In genomic region chr6:32920091-32920490, GRCm38 (mm10) we compare ENCODE assay signal across 15 mouse cellular contexts.
A peak's percentile ranks its signal among the peaks of the same experiment; 100 is the strongest.
DNase-seq lines count a peak whose midpoint lies in the region.
"Had no signal": no experiment of that assay in that cellular context is flagged by ENCODE, and none has a peak within 500 bp of the region (broad histone marks: within the 10 kb centered on the region; RNA-seq: fewer than 3 reads in every experiment).

No protein-coding gene starts in this region.

- peak; percentile 85 for DNase-seq in right cerebral cortex, adult 18-20 months
- no peak for DNase-seq in right cerebral cortex, postnatal 4 days
- peak; percentile 42 to 82 for DNase-seq in left cerebral cortex, adult 9 months (ENCODE audit: low spot score in 2 of 2)
- peak; percentile 42 to 56 for DNase-seq in right cerebral cortex, postnatal 10 days (ENCODE audit: low spot score in 2 of 2)
- DNase-seq in B cell, adult 2 months = no peak
- no peak for DNase-seq in MN1 (ENCODE audit: low spot score)
- no peak for DNase-seq in urinary bladder, postnatal 14 days (ENCODE audit: low spot score)
- DNase-seq: adrenal gland, postnatal 10 days; cerebellum, adult 2 months; cerebellum, postnatal 36 days; embryo, embryonic 11 days; gastrocnemius, postnatal 10 days; heart, postnatal 4 days; kidney, adult 2 months; kidney, postnatal 10 days had no signal

Comparison
In these comparisons a context has a peak if more than half of its experiments do, and no peak if none do; other contexts are left out.
1. DNase-seq: peak in right cerebral cortex, adult 18-20 months (single experiment), left cerebral cortex, adult 9 months (2 of 2) and right cerebral cortex, postnatal 10 days (2 of 2); none in right cerebral cortex, postnatal 4 days (single experiment), B cell, adult 2 months (0 of 2), MN1 (single experiment) and urinary bladder, postnatal 14 days (single experiment).